In genomic region chr6:38889156-38889555, GRCm38 (mm10) we compare ENCODE assay signal across 13 mouse cellular contexts.
"Had no signal": no experiment of that assay in that cellular context is flagged by ENCODE, and none has a peak within 500 bp of the region (broad histone marks: within the 10 kb centered on the region; RNA-seq: fewer than 3 reads in every experiment).

No protein-coding gene starts in this region.

- H3K36me3 ChIP-seq: limb, embryonic 13.5 days; lung, embryonic 15.5 days; neural tube, embryonic 12.5 days had no signal

- H3K9ac ChIP-seq: limb, embryonic 13.5 days; liver, embryonic 14.5 days; lung, embryonic 15.5 days; neural tube, embryonic 12.5 days had no signal

- H3K4me3 ChIP-seq: layer of hippocampus, adult 2 months; limb, embryonic 13.5 days; lung, embryonic 15.5 days; neural tube, embryonic 12.5 days had no signal

- H3K27ac ChIP-seq: layer of hippocampus, adult 2 months; limb, embryonic 13.5 days; lung, embryonic 15.5 days; neural tube, embryonic 12.5 days; stomach, postnatal 0 days had no signal

- H3K4me2 ChIP-seq: limb, embryonic 13.5 days; lung, embryonic 15.5 days; neural tube, embryonic 12.5 days had no signal

- H3K27me3 ChIP-seq: limb, embryonic 13.5 days; lung, embryonic 15.5 days; neural tube, embryonic 12.5 days had no signal

- DNase-seq: kidney, adult 18-20 months; kidney, postnatal 10 days; kidney, postnatal 4 days; left cerebral cortex, postnatal 4 days; lung, postnatal 14 days; midbrain, embryonic 14.5 days; thymus, postnatal 4 days had no signal

- H3K9me3 ChIP-seq: limb, embryonic 13.5 days; lung, embryonic 15.5 days; neural tube, embryonic 12.5 days had no signal

- H3K4me1 ChIP-seq: limb, embryonic 13.5 days; neural tube, embryonic 12.5 days had no signal
